Mouse (Mus musculus): ENCODE data around the gene Myh6.

DNA sequence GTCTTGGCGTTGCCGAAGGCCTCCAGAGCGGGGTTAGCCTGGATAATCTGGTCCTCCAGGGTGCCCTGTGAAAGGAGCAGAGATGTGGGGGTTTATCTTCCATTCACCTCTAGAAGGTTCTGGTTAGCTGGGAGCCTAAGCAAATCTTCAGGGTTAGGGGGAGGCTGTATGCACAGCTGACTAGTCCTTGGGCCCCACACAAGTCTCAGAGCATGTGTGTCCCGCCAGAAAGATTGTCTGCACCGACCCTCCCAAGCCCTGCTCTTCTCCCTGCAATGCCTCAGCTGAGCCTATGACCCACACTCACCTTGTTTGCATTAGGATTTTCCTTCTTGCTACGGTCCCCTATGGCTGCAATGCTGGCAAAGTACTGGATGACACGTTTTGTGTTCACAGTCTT, 4.0 kb downstream of the Myh6 start:
- peak; percentile 84 for TF ChIP-seq POLR2A (IDR thresholded peaks at IDR 0.05; ENCODE audit: insufficient read depth, low read depth, low read length)
- no peak for TF ChIP-seq CTCF (IDR thresholded peaks at IDR 0.05)
- TF ChIP-seq EP300 (IDR thresholded peaks at IDR 0.05; ENCODE audit: insufficient read depth, low read depth, low read length) = peak; percentile 57
